Mouse (Mus musculus): ENCODE measurements at regions not wholly inside any gene's neighbourhood (a gene's known extent, or its start where the extent isn't known, plus 50 kb on each side); places are given as distances from the start of the nearest gene placed in this dataset.
"Not testable (repeated sequence)": the region's sequence is repeated elsewhere in the genome, so short reads cannot be mapped to it uniquely, and the experiment has no call there.

DNA sequence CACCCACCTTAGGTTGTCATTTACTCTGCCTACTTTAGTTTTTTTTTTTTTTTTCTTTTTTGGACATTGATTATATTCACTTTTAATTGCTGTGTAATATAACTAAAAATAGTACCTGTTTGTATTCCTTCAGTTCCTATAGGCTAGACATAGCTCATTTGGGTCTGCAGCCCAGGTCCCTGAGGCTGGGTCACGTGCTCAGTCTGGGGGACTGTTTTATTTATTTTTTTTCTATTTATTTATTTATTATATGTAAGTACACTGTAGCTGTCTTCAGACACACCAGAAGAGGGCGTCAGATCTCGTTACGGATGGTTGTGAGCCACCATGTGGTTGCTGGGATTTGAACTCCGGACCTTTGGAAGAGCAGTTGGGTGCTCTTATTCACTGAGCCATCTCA, 231.2 kb upstream of the Ercc4 start:
- TF ChIP-seq POLR2A (IDR thresholded peaks at IDR 0.05; ENCODE audit: insufficient read length, low read depth); POLR2AphosphoS2 (IDR thresholded peaks at IDR 0.05; ENCODE audit: insufficient read length, low read depth); MYOD1 (IDR thresholded peaks at IDR 0.05; ENCODE audit: control insufficient read depth in 1 of 3, insufficient read length in 2 of 3, low read depth in 2 of 3); REST (IDR thresholded peaks at IDR 0.05; ENCODE audit: insufficient read depth, insufficient read length); USF1 (IDR thresholded peaks at IDR 0.05; ENCODE audit: low read depth); MYOG (IDR thresholded peaks at IDR 0.05; ENCODE audit: control insufficient read depth in 1 of 3, insufficient read depth in 1 of 3, insufficient read length in 2 of 3, low read depth in 2 of 3); MAX (IDR thresholded peaks at IDR 0.05; ENCODE audit: low read depth); CEBPB (IDR thresholded peaks at IDR 0.05; ENCODE audit: insufficient read depth, poor library complexity, severe bottlenecking); TCF12 (IDR thresholded peaks at IDR 0.05; ENCODE audit: insufficient read depth, poor library complexity, severe bottlenecking); TCF3 (IDR thresholded peaks at IDR 0.05; ENCODE audit: insufficient read length, low read depth); SRF (IDR thresholded peaks at IDR 0.05; ENCODE audit: control insufficient read depth, insufficient read length, low read depth); E2F4 (IDR thresholded peaks at IDR 0.05; ENCODE audit: insufficient read depth): not testable (repeated sequence)

Data from myocyte (in vitro differentiated cells).